Mouse (Mus musculus) C2C12 (cell line): ENCODE results near the gene Sftpa1. TPM values are rescaled to one million over a fixed set of nuclear protein-coding genes. Genes with fewer than 3 reads are reported as not detected.

ENCODE experiments used
- H3K27me3 ChIP-seq: one replicate; pipeline ENCODE4 v1.6.1; 2011; ENCODE audit not compliant: control insufficient read depth, insufficient read depth, insufficient read length
- H3K36me3 ChIP-seq: one replicate; pipeline ENCODE4 v1.6.1; 2011; ENCODE audit not compliant: control insufficient read depth, insufficient read depth
- H3K4me3 ChIP-seq: one replicate; pipeline ENCODE4 v1.5.1; 2011; ENCODE audit warnings: mild to moderate bottlenecking, control low read depth; ENCODE audit not compliant: poor library complexity, insufficient read depth, severe bottlenecking
- H3K79me2 ChIP-seq: one replicate; pipeline ENCODE4 v1.6.1; 2011; ENCODE audit not compliant: control insufficient read depth, insufficient read depth
- H3K79me3 ChIP-seq: one replicate; pipeline ENCODE4 v1.6.1; 2011; ENCODE audit warnings: low read depth, control low read depth
- H3ac ChIP-seq: one replicate; pipeline ENCODE3; 2011; ENCODE audit warnings: low read depth; ENCODE audit not compliant: control insufficient read depth, insufficient read length
- CEBPB ChIP-seq: IDR thresholded peaks from one replicate; pipeline ENCODE4 v1.6.1; 2011; ENCODE audit warnings: low read depth, mild to moderate bottlenecking, control low read depth, moderate library complexity
- CTCF ChIP-seq: IDR thresholded peaks from one replicate; pipeline ENCODE4 v1.5.1; 2011; ENCODE audit not compliant: control insufficient read depth, insufficient read depth, insufficient read length
- FOSL1 ChIP-seq: IDR thresholded peaks from one replicate; pipeline ENCODE4 v1.8.0; 2011; ENCODE audit warnings: mild to moderate bottlenecking, low read length; ENCODE audit not compliant: poor library complexity, insufficient read depth, severe bottlenecking
- MAX ChIP-seq: IDR thresholded peaks from one replicate; pipeline ENCODE4 v1.6.1; 2011; ENCODE audit warnings: mild to moderate bottlenecking, control low read depth
- MYOD1 ChIP-seq: IDR thresholded peaks from one replicate; pipeline ENCODE4 v1.6.1; 2011; ENCODE audit warnings: low read depth; ENCODE audit not compliant: control insufficient read depth, insufficient read length
- MYOG ChIP-seq: IDR thresholded peaks from one replicate; pipeline ENCODE4 v1.6.1; 2011; ENCODE audit not compliant: control insufficient read depth, insufficient read length; ENCODE audit errors: extremely low read depth
- USF1 ChIP-seq: IDR thresholded peaks from one replicate; pipeline ENCODE4 v1.6.1; 2011; ENCODE audit warnings: low read depth, mild to moderate bottlenecking, control low read depth, moderate library complexity
- polyA plus RNA-seq: library from polyadenylated mRNA; unstranded; fragments of >200 nt; fragmentation: generic; extraction: Trizol; gene quantifications from one replicate; pipeline ENCODE4 v1.2.1, GENCODE M21; 2012; ENCODE audit warnings: missing spikeins

The Sftpa1 gene
- polyA plus RNA-seq, 1 experiment: not detected

GRCm38 (mm10) chr14:41146035-41146434 lies 14.5 kb downstream of the Sftpa1 start:
- H3K36me3 ChIP-seq: no peaks in the 10 kb centered on the region
- H3K79me3 ChIP-seq: no peaks in the 10 kb centered on the region
- H3K79me2 ChIP-seq: no peaks in the 10 kb centered on the region
- no peak overlapping the region for H3ac ChIP-seq
- H3K4me3 ChIP-seq: no peak overlapping the region
- no peak for TF ChIP-seq CTCF
- no peak for TF ChIP-seq MYOG
- no peak for TF ChIP-seq USF1
- no peak for TF ChIP-seq MYOD1
- TF ChIP-seq FOSL1: no peak
- no peak for TF ChIP-seq CEBPB
- no peak for TF ChIP-seq MAX
- no peaks in the 10 kb centered on the region for H3K27me3 ChIP-seq

- no peaks in the 10 kb centered on the region for H3K27me3 ChIP-seq
- TF ChIP-seq CEBPB (no peak), USF1 (no peak), CTCF (no peak), MYOG (no peak), MYOD1 (no peak), MAX (no peak), FOSL1 (no peak)
- H3K79me3 ChIP-seq: no peaks in the 10 kb centered on the region
- no peak overlapping the region for H3K4me3 ChIP-seq
- no peaks in the 10 kb centered on the region for H3K79me2 ChIP-seq
- H3K36me3 ChIP-seq: no peaks in the 10 kb centered on the region
- no peak overlapping the region for H3ac ChIP-seq
Observed at GRCm38 (mm10) chr14:41146922-41147321, 15.3 kb downstream of the Sftpa1 start.

DNA sequence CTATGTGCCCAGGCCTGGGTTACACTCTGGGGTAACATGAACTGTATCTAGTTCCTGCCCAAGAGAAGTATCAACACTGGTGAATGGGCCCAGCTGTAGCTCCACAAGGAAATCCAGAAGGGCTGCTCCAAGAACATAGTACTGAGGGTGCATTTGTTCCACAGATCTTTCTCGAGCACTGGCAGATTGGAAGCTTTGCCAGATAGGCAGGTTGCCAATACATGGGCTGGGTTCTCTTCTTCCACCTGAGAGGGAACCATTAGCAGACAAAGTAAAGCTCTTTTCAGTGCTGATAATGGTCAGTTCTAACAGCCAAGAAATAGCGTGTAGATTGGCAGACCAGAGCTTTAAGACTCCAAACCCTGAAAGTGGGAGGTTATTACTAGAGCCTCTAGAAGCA lies 15.8 kb downstream of the Sftpa1 start:
- H3K36me3 ChIP-seq: no peaks in the 10 kb centered on the region
- no peaks in the 10 kb centered on the region for H3K79me3 ChIP-seq
- no peaks in the 10 kb centered on the region for H3K79me2 ChIP-seq
- H3K27me3 ChIP-seq: no peaks in the 10 kb centered on the region
- H3ac ChIP-seq: no peak overlapping the region
- TF ChIP-seq CEBPB (no peak), MYOG (no peak), CTCF (no peak), MAX (no peak), USF1 (no peak), MYOD1 (no peak)
- H3K4me3 ChIP-seq: no peak overlapping the region

GRCm38 (mm10) chr14:41151220-41151898 lies 19.8 kb downstream of the Sftpa1 start, which contains the start of gene Mbl1:
TSS of gene Mbl1 (plus strand) at chr14:41151458.
- TF ChIP-seq CEBPB: no peak
- TF ChIP-seq FOSL1: no peak
- TF ChIP-seq MAX: no peak
- no peak for TF ChIP-seq USF1
- TF ChIP-seq MYOD1: no peak
- no peak for TF ChIP-seq MYOG
- TF ChIP-seq CTCF: no peak
- Histone ChIP-seq H3ac (no peak within 1 kb of the TSS), H3K27me3 (no peaks in the 10 kb centered on the region), H3K4me3 (no peak within 1 kb of the TSS), H3K79me3 (no peaks in the 10 kb centered on the region), H3K36me3 (no peaks in the 10 kb centered on the region), H3K79me2 (no peaks in the 10 kb centered on the region)

DNA sequence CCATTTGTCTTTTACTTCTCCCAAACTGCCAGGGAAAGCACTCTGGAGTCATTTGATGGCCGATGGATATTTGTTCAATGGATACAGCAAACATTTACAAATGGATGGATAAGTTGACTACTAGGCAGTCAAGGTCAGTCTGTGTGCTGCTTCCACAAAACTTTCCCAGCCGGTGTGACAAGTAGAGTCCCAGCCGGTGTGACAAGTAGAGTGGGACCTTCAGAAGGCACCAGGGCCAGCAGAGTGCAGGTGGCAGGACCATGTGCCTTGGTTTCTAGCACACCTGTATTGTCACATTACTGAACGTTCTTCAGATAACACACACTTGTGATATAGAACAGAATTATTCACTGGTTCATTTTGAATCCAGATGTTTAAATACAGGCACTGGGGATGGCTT lies 28.5 kb downstream of the Sftpa1 start:
- TF ChIP-seq MYOG: no peak
- TF ChIP-seq CEBPB: no peak
- no peak for TF ChIP-seq MYOD1
- TF ChIP-seq USF1: no peak
- TF ChIP-seq CTCF: no peak
- no peak for TF ChIP-seq FOSL1
- no peak for TF ChIP-seq MAX
- H3K79me2 ChIP-seq: no peaks in the 10 kb centered on the region
- no peaks in the 10 kb centered on the region for H3K36me3 ChIP-seq
- H3K79me3 ChIP-seq: no peaks in the 10 kb centered on the region
- no peaks in the 10 kb centered on the region for H3K27me3 ChIP-seq
- H3K4me3 ChIP-seq: no peak overlapping the region
- no peak overlapping the region for H3ac ChIP-seq
